Mouse (Mus musculus): ENCODE measurements at regions not wholly inside any gene's neighbourhood (a gene's known extent, or its start where the extent isn't known, plus 50 kb on each side); places are given as distances from the start of the nearest gene placed in this dataset.

GRCm38 (mm10) chr4:56654327-56654726, 85.5 kb upstream of the Gm26657 start:
- H3K9me3 ChIP-seq (ENCODE audit: control insufficient read depth, low read length) = no peaks in the 10 kb centered on the region
- H3K4me1 ChIP-seq (ENCODE audit: control insufficient read depth, insufficient read depth, low read length) = no peaks in the 10 kb centered on the region
- WGBS = 81% methylated on average over 4 of the region's 4 CpGs
- no peaks in the 10 kb centered on the region for H3K27me3 ChIP-seq (ENCODE audit: control insufficient read depth, insufficient read depth, low read length)
- no peaks in the 10 kb centered on the region for H3K36me3 ChIP-seq (ENCODE audit: control insufficient read depth, insufficient read depth, low read length)
- H3K4me3 ChIP-seq (replicated peaks; ENCODE audit: low read depth, low read length) = no peak overlapping the region
- no peak for ATAC-seq (ENCODE audit: low FRiP score, low TSS enrichment)
- H3K4me2 ChIP-seq (ENCODE audit: low read length) = no peak overlapping the region
- H3K27ac ChIP-seq (replicated peaks; ENCODE audit: low read depth, low read length) = no peak overlapping the region
- H3K9ac ChIP-seq (replicated peaks; ENCODE audit: low read length) = no peak overlapping the region
- DNase-seq = peak; percentile 7

GRCm38 (mm10) chr4:56652819-56653218, 87.1 kb upstream of the Gm26657 start:
- no peaks in the 10 kb centered on the region for H3K36me3 ChIP-seq (ENCODE audit: control insufficient read depth, insufficient read depth, low read length)
- H3K4me3 ChIP-seq (replicated peaks; ENCODE audit: low read depth, low read length) = no peak overlapping the region
- H3K9me3 ChIP-seq (ENCODE audit: control insufficient read depth, low read length) = no peaks in the 10 kb centered on the region
- no peak overlapping the region for H3K4me2 ChIP-seq (ENCODE audit: low read length)
- no peaks in the 10 kb centered on the region for H3K4me1 ChIP-seq (ENCODE audit: control insufficient read depth, insufficient read depth, low read length)
- no peak overlapping the region for H3K9ac ChIP-seq (replicated peaks; ENCODE audit: low read length)
- H3K27ac ChIP-seq (replicated peaks; ENCODE audit: low read depth, low read length) = no peak overlapping the region
- DNase-seq (no peak), ATAC-seq (ENCODE audit: low FRiP score, low TSS enrichment) (no peak)
- no peaks in the 10 kb centered on the region for H3K27me3 ChIP-seq (ENCODE audit: control insufficient read depth, insufficient read depth, low read length)
- 84% methylated on average over 5 of the region's 5 CpGs for WGBS

DNA sequence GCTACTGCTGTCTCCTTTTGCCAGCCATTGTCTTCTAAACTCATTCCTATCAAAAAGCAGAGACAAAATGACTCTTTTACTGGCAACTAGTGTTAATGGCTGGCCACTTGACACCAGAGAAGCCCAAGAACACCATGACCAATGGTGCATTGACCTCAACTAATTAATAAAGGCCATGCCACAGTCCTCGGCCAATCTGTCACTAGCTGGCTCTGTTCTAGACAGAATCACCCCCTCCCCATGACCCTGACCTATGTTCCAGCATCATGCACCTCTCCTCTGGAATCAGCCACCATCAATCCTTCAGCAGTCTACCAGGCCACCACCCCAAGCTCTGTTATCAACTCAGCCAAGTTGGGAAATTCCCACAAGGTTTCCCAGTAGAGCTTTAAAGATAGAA, 90.1 kb upstream of the Gm26657 start:
- Histone ChIP-seq H3K36me3 (ENCODE audit: control insufficient read depth, insufficient read depth, low read length) (no peaks in the 10 kb centered on the region), H3K4me1 (ENCODE audit: control insufficient read depth, insufficient read depth, low read length) (peaks cover 4% of the 10 kb centered on the region; the same call in 1 of the 2 replicates), H3K9me3 (ENCODE audit: control insufficient read depth, low read length) (no peaks in the 10 kb centered on the region), H3K4me2 (ENCODE audit: low read length) (no peak overlapping the region), H3K9ac (replicated peaks; ENCODE audit: low read length) (no peak overlapping the region), H3K4me3 (replicated peaks; ENCODE audit: low read depth, low read length) (no peak overlapping the region), H3K27ac (replicated peaks; ENCODE audit: low read depth, low read length) (no peak overlapping the region), H3K27me3 (ENCODE audit: control insufficient read depth, insufficient read depth, low read length) (no peaks in the 10 kb centered on the region)
- WGBS = 44% methylated on average over 1 of the region's 1 CpGs
- no peak for DNase-seq
- no peak for ATAC-seq (ENCODE audit: low FRiP score, low TSS enrichment)

- no peaks in the 10 kb centered on the region for H3K9me3 ChIP-seq (ENCODE audit: control insufficient read depth, low read length)
- peak; percentile 58; the same call in 1 of the 2 replicates for ATAC-seq (ENCODE audit: low FRiP score, low TSS enrichment)
- peak overlapping the region; percentile 47 for H3K4me2 ChIP-seq (ENCODE audit: low read length)
- peak; percentile 81 for DNase-seq
- WGBS = 8% methylated on average over 20 of the region's 20 CpGs
- H3K9ac ChIP-seq (replicated peaks; ENCODE audit: low read length) = no peak overlapping the region; the same call in 1 of the 2 replicates
- H3K36me3 ChIP-seq (ENCODE audit: control insufficient read depth, insufficient read depth, low read length) = no peaks in the 10 kb centered on the region
- H3K27me3 ChIP-seq (ENCODE audit: control insufficient read depth, insufficient read depth, low read length) = no peaks in the 10 kb centered on the region
- peak overlapping the region; percentile 12; the same call in 1 of the 2 replicates for H3K4me3 ChIP-seq (replicated peaks; ENCODE audit: low read depth, low read length)
- H3K27ac ChIP-seq (replicated peaks; ENCODE audit: low read depth, low read length) = 0 out of 2 replicates have a peak overlapping the region, but pooled peaks have one; percentile 2
- H3K4me1 ChIP-seq (ENCODE audit: control insufficient read depth, insufficient read depth, low read length) = peaks cover 19% of the 10 kb centered on the region
These were observed 95.6 kb upstream of the Gm26657 start for GRCm38 (mm10) chr4:56643999-56644962.

DNA sequence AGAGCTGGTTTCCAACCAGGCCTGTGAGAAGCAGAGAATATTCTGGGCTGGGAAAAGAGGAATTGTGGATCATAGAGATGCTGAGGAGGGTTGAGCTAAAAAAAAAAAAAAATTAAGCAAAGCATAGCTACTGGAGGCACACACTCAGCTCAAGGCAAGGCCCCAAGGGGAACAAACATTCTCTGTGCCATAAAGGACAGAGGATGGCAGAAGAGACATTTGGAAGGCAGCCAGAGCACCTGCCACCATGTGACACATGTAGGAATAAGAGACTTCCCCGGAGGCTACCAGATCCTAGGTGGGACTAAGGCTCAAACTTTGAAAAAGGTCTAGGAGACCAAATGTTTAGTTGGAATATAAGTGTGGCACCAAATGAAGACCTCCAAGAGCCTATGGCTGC, 96.4 kb upstream of the Gm26657 start:
- peak; percentile 36 for DNase-seq
- no peak overlapping the region for H3K9ac ChIP-seq (replicated peaks; ENCODE audit: low read length)
- H3K4me3 ChIP-seq (replicated peaks; ENCODE audit: low read depth, low read length) = no peak overlapping the region
- 0 out of 2 replicates have a peak overlapping the region, but pooled peaks have one; percentile 47 for H3K4me2 ChIP-seq (ENCODE audit: low read length)
- H3K27ac ChIP-seq (replicated peaks; ENCODE audit: low read depth, low read length) = no peak overlapping the region
- no peaks in the 10 kb centered on the region for H3K27me3 ChIP-seq (ENCODE audit: control insufficient read depth, insufficient read depth, low read length)
- no peak for ATAC-seq (ENCODE audit: low FRiP score, low TSS enrichment)
- no peaks in the 10 kb centered on the region for H3K9me3 ChIP-seq (ENCODE audit: control insufficient read depth, low read length)
- peaks cover 19% of the 10 kb centered on the region for H3K4me1 ChIP-seq (ENCODE audit: control insufficient read depth, insufficient read depth, low read length)
- 61% methylated on average over 1 of the region's 1 CpGs for WGBS
- H3K36me3 ChIP-seq (ENCODE audit: control insufficient read depth, insufficient read depth, low read length) = no peaks in the 10 kb centered on the region

DNA sequence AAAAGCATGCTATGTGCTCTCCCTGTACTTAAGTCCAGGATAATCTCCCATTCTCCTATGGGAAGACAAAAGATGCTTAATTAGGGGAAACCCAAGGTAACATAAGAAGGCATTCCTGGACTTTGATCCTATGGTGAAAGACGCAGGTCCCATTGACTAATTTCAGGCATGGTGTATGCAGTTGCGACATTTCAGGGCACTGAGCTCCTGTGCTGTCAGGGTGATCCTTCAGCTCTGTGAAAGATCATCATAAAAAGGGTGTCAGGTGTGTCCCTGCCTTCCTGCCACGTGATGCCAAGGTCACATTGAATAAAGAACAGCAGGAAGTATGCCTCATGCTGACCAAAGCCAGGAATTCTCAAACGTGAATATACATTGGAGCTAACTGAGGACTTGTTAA, 100.2 kb upstream of the Gm26657 start:
- H3K4me3 ChIP-seq (replicated peaks; ENCODE audit: low read depth, low read length) = no peak overlapping the region
- no peaks in the 10 kb centered on the region for H3K9me3 ChIP-seq (ENCODE audit: control insufficient read depth, low read length)
- ATAC-seq (ENCODE audit: low FRiP score, low TSS enrichment) (no peak), DNase-seq (no peak)
- 51% methylated on average over 4 of the region's 4 CpGs for WGBS
- H3K4me2 ChIP-seq (ENCODE audit: low read length) = no peak overlapping the region
- H3K36me3 ChIP-seq (ENCODE audit: control insufficient read depth, insufficient read depth, low read length) = no peaks in the 10 kb centered on the region
- H3K27me3 ChIP-seq (ENCODE audit: control insufficient read depth, insufficient read depth, low read length) = no peaks in the 10 kb centered on the region
- no peak overlapping the region for H3K27ac ChIP-seq (replicated peaks; ENCODE audit: low read depth, low read length)
- H3K9ac ChIP-seq (replicated peaks; ENCODE audit: low read length) = no peak overlapping the region
- H3K4me1 ChIP-seq (ENCODE audit: control insufficient read depth, insufficient read depth, low read length) = peaks cover 14% of the 10 kb centered on the region

- no peak for ATAC-seq (ENCODE audit: low FRiP score, low TSS enrichment)
- Histone ChIP-seq H3K27ac (replicated peaks; ENCODE audit: low read depth, low read length) (no peak overlapping the region), H3K9ac (replicated peaks; ENCODE audit: low read length) (no peak overlapping the region), H3K9me3 (ENCODE audit: control insufficient read depth, low read length) (no peaks in the 10 kb centered on the region), H3K4me2 (ENCODE audit: low read length) (no peak overlapping the region), H3K27me3 (ENCODE audit: control insufficient read depth, insufficient read depth, low read length) (no peaks in the 10 kb centered on the region), H3K4me3 (replicated peaks; ENCODE audit: low read depth, low read length) (no peak overlapping the region), H3K36me3 (ENCODE audit: control insufficient read depth, insufficient read depth, low read length) (no peaks in the 10 kb centered on the region), H3K4me1 (ENCODE audit: control insufficient read depth, insufficient read depth, low read length) (peaks cover 6% of the 10 kb centered on the region)
- no peak for DNase-seq
- WGBS = 64% methylated on average over 14 of the region's 14 CpGs
These were observed 101.0 kb upstream of the Gm26657 start for GRCm38 (mm10) chr4:56638704-56639478.

GRCm38 (mm10) chr4:56636265-56636664, 103.6 kb upstream of the Gm26657 start:
- Histone ChIP-seq H3K9ac (replicated peaks; ENCODE audit: low read length) (no peak overlapping the region), H3K4me2 (ENCODE audit: low read length) (no peak overlapping the region), H3K9me3 (ENCODE audit: control insufficient read depth, low read length) (no peaks in the 10 kb centered on the region), H3K27me3 (ENCODE audit: control insufficient read depth, insufficient read depth, low read length) (no peaks in the 10 kb centered on the region), H3K36me3 (ENCODE audit: control insufficient read depth, insufficient read depth, low read length) (no peaks in the 10 kb centered on the region), H3K4me1 (ENCODE audit: control insufficient read depth, insufficient read depth, low read length) (no peaks in the 10 kb centered on the region), H3K4me3 (replicated peaks; ENCODE audit: low read depth, low read length) (no peak overlapping the region), H3K27ac (replicated peaks; ENCODE audit: low read depth, low read length) (no peak overlapping the region)
- DNase-seq (no peak), ATAC-seq (ENCODE audit: low FRiP score, low TSS enrichment) (no peak)
- WGBS = 94% methylated on average over 1 of the region's 1 CpGs

All from midbrain, embryonic 14.5 days (tissue).